Mouse (Mus musculus): ENCODE results near the gene Plin4.

DNA sequence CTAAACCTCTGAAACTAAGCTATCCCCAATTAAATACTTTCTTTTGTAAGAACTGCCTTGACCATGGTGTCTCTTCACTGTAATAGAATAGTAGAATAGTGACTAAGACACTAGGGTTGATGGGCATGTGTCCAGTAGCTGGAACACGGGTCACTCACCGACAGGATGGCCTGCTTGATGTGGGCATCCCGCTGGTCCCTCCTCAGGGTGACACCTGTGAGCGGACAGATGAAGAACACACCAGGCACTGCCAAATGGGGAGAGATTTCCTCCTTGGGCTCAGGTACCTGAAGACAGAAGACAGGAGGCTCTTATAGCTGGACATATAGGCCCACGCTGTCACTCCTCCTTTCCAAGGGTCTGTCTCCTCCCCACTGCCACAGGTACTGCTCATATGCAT is 37.4 kb downstream of the Plin4 start:
- TF ChIP-seq POLR2AphosphoS5 (IDR thresholded peaks at IDR 0.05; ENCODE audit: insufficient replicate concordance, low read depth, low read length) (peak; percentile 61; the same call in 1 of the 2 replicates), CTCF (IDR thresholded peaks at IDR 0.05; ENCODE audit: low read depth, low read length) (no peak), GATA1 (IDR thresholded peaks at IDR 0.05; ENCODE audit: borderline replicate concordance, low read length) (no peak)
